Mouse (Mus musculus) cerebellum, adult 9-11 months (tissue): ENCODE measurements around the gene Togaram1.

ENCODE experiments used
- DNase-seq: peaks from one replicate; pipeline ENCODE4 v3.0.0; 2022

The Togaram1 gene

DNA sequence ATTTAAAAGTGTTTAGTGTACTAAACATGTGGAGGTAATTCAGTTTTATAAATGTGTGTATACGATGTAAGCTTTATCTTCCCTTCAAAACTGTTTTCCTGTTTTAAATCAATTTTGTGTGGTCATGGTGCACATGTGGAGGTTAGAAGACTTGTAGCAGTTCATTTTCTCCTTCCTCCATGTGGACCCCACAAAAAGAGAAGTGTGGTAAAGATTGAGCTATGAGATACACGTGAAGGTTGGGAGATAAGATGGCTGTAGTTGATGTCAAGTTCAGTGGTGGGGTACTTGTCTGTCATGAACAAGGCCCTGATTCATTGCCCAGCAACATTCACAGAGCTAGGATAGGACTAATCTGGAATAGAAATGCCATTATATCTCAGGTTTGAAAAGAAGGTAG is 92.6 kb downstream of the Togaram1 start:
- DNase-seq: no peak

DNA sequence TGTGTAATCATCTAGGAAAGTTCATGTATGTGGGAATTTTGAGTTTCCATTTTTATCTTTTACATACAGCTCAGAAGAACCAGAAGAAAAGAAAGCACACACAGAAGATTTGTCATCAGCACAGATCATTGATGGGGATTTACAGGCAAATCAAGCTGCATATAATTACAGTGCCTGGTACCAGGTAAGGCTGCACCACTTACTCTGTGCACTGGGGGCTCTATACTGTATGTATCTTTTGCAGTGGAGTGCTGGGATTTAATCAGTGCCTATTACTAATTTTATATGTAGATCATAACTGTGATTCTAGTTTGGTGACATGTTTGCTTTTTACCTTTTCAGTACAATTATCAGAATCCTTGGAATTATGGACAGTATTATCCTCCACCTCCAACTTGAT is 95.5 kb downstream of the Togaram1 start:
- DNase-seq: no peak

DNA sequence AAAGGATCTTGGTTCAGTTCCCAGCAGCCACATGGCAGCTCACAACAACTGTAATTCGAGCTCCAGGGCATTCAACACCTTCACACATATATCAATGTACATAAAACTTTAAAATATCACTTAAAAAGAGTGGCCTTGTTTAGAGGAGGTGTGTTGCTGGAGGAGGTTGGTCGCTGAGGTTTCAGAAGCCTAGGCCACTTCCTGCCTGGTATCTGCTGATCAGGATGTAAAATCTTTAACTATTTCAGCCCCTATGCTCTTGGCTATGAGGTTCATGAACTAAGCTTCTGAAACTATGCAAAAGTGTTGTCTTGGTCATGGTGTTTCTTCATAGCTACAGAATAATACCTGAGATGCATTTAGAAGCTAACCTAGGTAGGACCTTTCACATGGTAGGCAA is 99.6 kb downstream of the Togaram1 start:
- no peak for DNase-seq

DNA sequence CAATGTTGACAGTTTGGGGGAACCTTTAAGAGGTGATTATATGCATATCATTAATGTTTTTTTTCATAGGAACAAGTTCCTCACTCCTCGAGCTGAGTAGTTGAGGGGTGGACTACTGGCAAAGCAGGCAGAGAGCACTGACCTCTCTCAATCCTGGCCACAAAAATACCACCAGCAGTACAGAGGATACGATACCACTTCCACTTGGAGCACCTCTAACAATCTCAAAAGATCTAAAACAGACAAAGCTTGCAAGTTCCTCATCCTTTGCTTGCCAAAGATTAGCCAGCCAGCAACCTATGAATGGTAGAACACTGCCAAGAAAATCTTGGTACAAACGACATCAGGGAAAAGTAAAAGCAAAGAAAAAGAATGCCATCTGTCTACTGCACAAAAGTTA is 100.6 kb downstream of the Togaram1 start:
- DNase-seq: no peak

DNA sequence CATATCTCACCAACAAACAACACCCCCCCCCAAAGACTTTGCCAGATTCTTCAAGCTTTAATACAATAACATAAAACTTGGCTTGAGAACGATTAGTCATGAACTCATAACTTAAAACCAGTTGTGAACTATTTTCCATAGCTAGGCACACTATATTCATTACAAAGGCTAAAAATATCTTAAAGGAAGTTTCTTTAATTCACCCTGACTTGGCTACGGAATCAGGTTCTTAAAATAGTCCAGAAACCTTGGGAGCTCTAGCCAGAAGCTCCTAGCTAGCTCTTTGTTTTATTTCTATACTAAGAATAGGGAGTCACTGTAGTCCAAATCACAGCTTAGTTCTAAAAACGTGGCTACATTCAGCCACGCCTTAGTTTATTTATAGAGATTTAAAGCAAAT is 102.8 kb downstream of the Togaram1 start:
- no peak for DNase-seq
